Mouse (Mus musculus) hematopoietic multipotent progenitor cell, adult 10-12 weeks (in vitro differentiated cells): ENCODE data around the gene Srsx. TPM values are rescaled to one million over a fixed set of nuclear protein-coding genes. Genes with fewer than 3 reads are reported as not detected.

Experiments used
- polyA plus RNA-seq: library from polyadenylated mRNA; stranded (reverse); fragments of >175 nt; gene quantifications from 2 replicates; pipeline ENCODE4 v1.2.3, GENCODE M21; 2012; ENCODE audit warnings: low replicate concordance

Gene Srsx
- not detected in 2 replicates for polyA plus RNA-seq

DNA sequence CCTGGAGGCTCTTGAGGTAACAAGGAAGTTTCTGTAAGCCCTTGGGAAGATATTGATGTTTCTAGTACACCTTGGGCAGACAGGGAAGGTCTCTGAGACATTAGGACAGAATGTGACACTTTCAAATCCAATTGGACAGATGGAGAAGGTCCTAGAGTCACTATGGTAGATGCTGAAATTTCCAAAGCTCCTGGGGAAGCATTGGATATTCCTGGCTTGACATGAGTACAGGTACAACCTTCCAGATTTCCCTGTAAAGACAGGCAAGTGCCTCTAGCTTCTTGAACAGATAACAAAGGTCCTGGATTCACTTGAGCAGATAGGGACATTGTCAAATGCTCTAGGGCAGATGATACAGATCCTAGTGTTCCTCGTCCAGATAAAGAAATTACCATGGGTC is at the start of gene Srsx:
Srsx (minus strand) TSS at position 101 of the 400 bp plus-strand sequence.

DNA sequence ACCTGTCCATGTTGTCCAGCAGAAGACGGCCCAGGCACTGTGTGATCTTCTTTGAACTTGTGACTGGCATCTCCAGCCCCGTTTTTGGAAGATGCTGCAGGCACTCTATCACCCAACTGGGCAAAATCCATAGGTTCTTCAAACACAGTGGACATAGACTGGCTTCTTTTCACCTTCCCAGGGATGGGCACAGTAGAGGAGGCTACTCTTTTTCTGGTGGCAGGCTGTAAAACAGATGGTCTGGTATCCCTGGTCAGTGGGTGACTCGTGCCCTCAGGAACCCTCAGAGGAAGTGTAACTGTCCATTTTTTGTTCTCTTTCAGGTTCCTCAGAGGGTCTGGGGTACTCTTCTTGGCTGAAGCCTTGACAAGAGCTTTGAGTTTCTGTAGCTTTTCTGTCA is 24.5 kb upstream of the Srsx start, which contains the start of gene Gm17577:
Gm17577 (minus strand) TSS at position 101 of the 400 bp plus-strand sequence.

Other genes with a start within 250 kb of the Srsx start
- not detected in 2 replicates for gene Gm17521, start 192.8 kb downstream of the Srsx start, polyA plus RNA-seq
- not detected in 2 replicates for gene Cldn34c1, start 119.0 kb downstream of the Srsx start, polyA plus RNA-seq
- not detected in 2 replicates for gene Gm17577, start 24.4 kb upstream of the Srsx start, polyA plus RNA-seq